Comparison of ENCODE assay signal across 8 mouse cellular contexts in the genomic region with DNA sequence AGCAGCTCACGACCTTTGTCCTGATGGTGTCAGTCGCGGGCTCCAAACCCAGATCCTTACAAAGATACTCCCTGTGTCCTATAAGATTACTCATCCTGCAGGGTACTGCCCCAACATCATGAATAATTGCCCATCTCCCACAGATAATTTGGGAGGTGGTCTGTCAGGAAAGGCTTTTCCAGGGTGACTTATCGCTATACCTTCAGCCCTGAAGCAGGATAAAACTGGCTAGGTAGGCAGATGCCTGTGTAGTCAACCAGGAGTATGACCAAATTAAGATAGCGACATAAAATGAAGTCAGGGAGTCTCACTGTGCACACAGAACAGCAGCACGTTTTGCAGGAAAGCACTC. TPM values are rescaled to one million over a fixed set of nuclear protein-coding genes. Genes with fewer than 3 reads are reported as not detected.
DNase-seq lines count a peak whose midpoint lies in the region; ATAC-seq lines count a peak whose summit lies in the region.

No protein-coding gene starts in this region.

- H3K9me3 ChIP-seq in kidney, embryonic 15.5 days (replicated peaks), result no peaks in the 10 kb centered on the region
- no peaks in the 10 kb centered on the region for H3K9me3 ChIP-seq in embryonic facial prominence, embryonic 10.5 days
- no peaks in the 10 kb centered on the region for H3K9me3 ChIP-seq in hindbrain, embryonic 16.5 days (ENCODE audit: control insufficient read depth, low read length)
- no peaks in the 10 kb centered on the region for H3K9me3 ChIP-seq in midbrain, embryonic 16.5 days (replicated peaks; ENCODE audit: control insufficient read depth, low read length, poor library complexity, severe bottlenecking)

- DNase-seq in kidney, adult 8-10 months, result no peak
- DNase-seq in embryonic facial prominence, embryonic 10.5 days (ENCODE audit: low spot score), result no peak
- no peak for DNase-seq in right cerebral cortex, postnatal 10 days (ENCODE audit: low spot score in 2 of 2)
- no peak for DNase-seq in left cerebral cortex, adult 8-10 months (ENCODE audit: low spot score in 2 of 2)

- peak overlapping the region; percentile 99 for H3K9ac ChIP-seq in kidney, embryonic 15.5 days
- H3K9ac ChIP-seq in hindbrain, embryonic 16.5 days (ENCODE audit: low read depth, low read length), result peak overlapping the region; percentile 99
- H3K9ac ChIP-seq in midbrain, embryonic 16.5 days (ENCODE audit: low read depth, low read length), result peak overlapping the region; percentile 99

- 14% methylated on average over 6 of the region's 6 CpGs for WGBS in kidney, embryonic 15.5 days
- WGBS in embryonic facial prominence, embryonic 10.5 days, result 18% methylated on average over 6 of the region's 6 CpGs
- 12% methylated on average over 6 of the region's 6 CpGs for WGBS in hindbrain, embryonic 16.5 days
- 11% methylated on average over 6 of the region's 6 CpGs for WGBS in midbrain, embryonic 16.5 days

- peak overlapping the region; percentile 98 for H3K4me3 ChIP-seq in kidney, embryonic 15.5 days (replicated peaks)
- peak overlapping the region; percentile 97 for H3K4me3 ChIP-seq in embryonic facial prominence, embryonic 10.5 days
- peak overlapping the region; percentile 93 for H3K4me3 ChIP-seq in hindbrain, embryonic 16.5 days (ENCODE audit: low read length)
- peak overlapping the region; percentile 81 for H3K4me3 ChIP-seq in midbrain, embryonic 16.5 days (ENCODE audit: low read depth, low read length)

- H3K4me2 ChIP-seq in kidney, embryonic 15.5 days, result peak overlapping the region; percentile 91
- peak overlapping the region; percentile 72 for H3K4me2 ChIP-seq in hindbrain, embryonic 16.5 days (ENCODE audit: low read length)
- peak overlapping the region; percentile 51 for H3K4me2 ChIP-seq in midbrain, embryonic 16.5 days (ENCODE audit: low read length)

- peaks cover 29% of the 10 kb centered on the region for H3K36me3 ChIP-seq in kidney, embryonic 15.5 days
- H3K36me3 ChIP-seq in embryonic facial prominence, embryonic 10.5 days (replicated peaks), result peaks cover 31% of the 10 kb centered on the region
- peaks cover 3% of the 10 kb centered on the region for H3K36me3 ChIP-seq in hindbrain, embryonic 16.5 days (ENCODE audit: control insufficient read depth, insufficient read depth, low read length)
- peaks cover 7% of the 10 kb centered on the region; the same call in 1 of the 2 replicates for H3K36me3 ChIP-seq in midbrain, embryonic 16.5 days (ENCODE audit: control insufficient read depth, insufficient read depth, low read length)

- ATAC-seq in kidney, embryonic 15.5 days (replicated peaks; ENCODE audit: low FRiP score), result peak; percentile 23; the same call in 1 of the 2 replicates
- no peak for ATAC-seq in hindbrain, embryonic 16.5 days
- ATAC-seq in midbrain, embryonic 16.5 days, result peak; percentile 41
- no peak for ATAC-seq in megakaryocyte progenitor cell, adult 5-6 weeks (replicated peaks; ENCODE audit: poor library complexity)

- peak overlapping the region; percentile 96 for H3K27ac ChIP-seq in kidney, embryonic 15.5 days
- H3K27ac ChIP-seq in embryonic facial prominence, embryonic 10.5 days (replicated peaks), result peak overlapping the region; percentile 96
- H3K27ac ChIP-seq in hindbrain, embryonic 16.5 days (ENCODE audit: low read depth, low read length), result peak overlapping the region; percentile 96
- peak overlapping the region; percentile 94 for H3K27ac ChIP-seq in midbrain, embryonic 16.5 days (ENCODE audit: low read length)

- H3K4me1 ChIP-seq in kidney, embryonic 15.5 days, result peaks cover 30% of the 10 kb centered on the region
- H3K4me1 ChIP-seq in embryonic facial prominence, embryonic 10.5 days, result peaks cover 22% of the 10 kb centered on the region
- H3K4me1 ChIP-seq in hindbrain, embryonic 16.5 days (ENCODE audit: control insufficient read depth, insufficient read depth, low read depth, low read length), result peaks cover 17% of the 10 kb centered on the region
- H3K4me1 ChIP-seq in midbrain, embryonic 16.5 days (ENCODE audit: control insufficient read depth, insufficient read depth, low read length), result peaks cover 22% of the 10 kb centered on the region

- H3K27me3 ChIP-seq in kidney, embryonic 15.5 days, result no peaks in the 10 kb centered on the region; the same call in 1 of the 2 replicates
- H3K27me3 ChIP-seq in embryonic facial prominence, embryonic 10.5 days (replicated peaks; ENCODE audit: low read depth, poor library complexity, severe bottlenecking), result 0 out of 2 replicates have a peak, but pooled peaks cover 8% of the 10 kb centered on the region
- H3K27me3 ChIP-seq in hindbrain, embryonic 16.5 days (replicated peaks; ENCODE audit: control insufficient read depth, insufficient read depth, low read length), result no peaks in the 10 kb centered on the region
- H3K27me3 ChIP-seq in midbrain, embryonic 16.5 days (ENCODE audit: control insufficient read depth, insufficient read depth, low read depth, low read length), result no peaks in the 10 kb centered on the region

RNA-seq across cellular contexts. Expression of gene Rnf187, which starts 0.3 kb away (rescaled TPM):
- polyA plus RNA-seq in kidney, embryonic 15.5 days (2015; fragmentation: Nextera tagmentation; extraction: Ambion mirVana), result 243 and 247 TPM in 2 replicates
- 255 and 258 TPM in 2 replicates for polyA plus RNA-seq in embryonic facial prominence, embryonic 10.5 days (2016; fragmentation: Nextera tagmentation; extraction: Ambion mirVana)
- polyA plus RNA-seq in hindbrain, embryonic 16.5 days (2015; fragmentation: Nextera tagmentation; extraction: Ambion mirVana), result 563 and 570 TPM in 2 replicates
- polyA plus RNA-seq in midbrain, embryonic 16.5 days (2015; fragmentation: Nextera tagmentation; extraction: Ambion mirVana), result 550 and 556 TPM in 2 replicates
- 65.8 and 66.4 TPM in 2 replicates for total RNA-seq in megakaryocyte progenitor cell, adult 5-6 weeks (2015)
- 70.6 and 83.6 TPM in 2 replicates for total RNA-seq in megakaryocyte progenitor cell, adult 5-6 weeks (2017)
- total RNA-seq in left cerebral cortex, adult 8-10 months (2022), result 100 to 1,000 TPM; 448 to 480 (median 462) TPM

RNA-seq across cellular contexts. Expression of gene Hist3h2ba, which starts 9.7 kb away (rescaled TPM):
- 81.6 and 82.0 TPM in 2 replicates for polyA plus RNA-seq in kidney, embryonic 15.5 days (2015; fragmentation: Nextera tagmentation; extraction: Ambion mirVana)
- polyA plus RNA-seq in embryonic facial prominence, embryonic 10.5 days (2016; fragmentation: Nextera tagmentation; extraction: Ambion mirVana), result 23.0 and 25.0 TPM in 2 replicates
- polyA plus RNA-seq in hindbrain, embryonic 16.5 days (2015; fragmentation: Nextera tagmentation; extraction: Ambion mirVana), result 249 and 250 TPM in 2 replicates
- polyA plus RNA-seq in midbrain, embryonic 16.5 days (2015; fragmentation: Nextera tagmentation; extraction: Ambion mirVana), result 345 and 399 TPM in 2 replicates
- total RNA-seq in megakaryocyte progenitor cell, adult 5-6 weeks (2015), result 1.6 and 1.9 TPM in 2 replicates
- 1.8 and 2.3 TPM in 2 replicates for total RNA-seq in megakaryocyte progenitor cell, adult 5-6 weeks (2017)
- total RNA-seq in left cerebral cortex, adult 8-10 months (2022), result 100 to 1,000 TPM in 3 of 4 experiments, 10 to 100 TPM in 1; 96.1 to 129 (median 115) TPM

RNA-seq across cellular contexts. Expression of gene Hist3h2a, which starts 15.4 kb away (rescaled TPM):
- 36.4 and 40.3 TPM in 2 replicates for polyA plus RNA-seq in kidney, embryonic 15.5 days (2015; fragmentation: Nextera tagmentation; extraction: Ambion mirVana)
- polyA plus RNA-seq in embryonic facial prominence, embryonic 10.5 days (2016; fragmentation: Nextera tagmentation; extraction: Ambion mirVana), result 17.8 and 19.0 TPM in 2 replicates
- polyA plus RNA-seq in hindbrain, embryonic 16.5 days (2015; fragmentation: Nextera tagmentation; extraction: Ambion mirVana), result 85.3 and 89.6 TPM in 2 replicates
- 107 and 115 TPM in 2 replicates for polyA plus RNA-seq in midbrain, embryonic 16.5 days (2015; fragmentation: Nextera tagmentation; extraction: Ambion mirVana)
- 19.4 and 20.2 TPM in 2 replicates for total RNA-seq in megakaryocyte progenitor cell, adult 5-6 weeks (2015)
- 223 and 238 TPM in 2 replicates for total RNA-seq in megakaryocyte progenitor cell, adult 5-6 weeks (2017)
- total RNA-seq in left cerebral cortex, adult 8-10 months (2022), result 10 to 100 TPM; 54.1 to 63.0 (median 57.1) TPM

RNA-seq across cellular contexts. Expression of gene Trim17, which starts 15.4 kb away (rescaled TPM):
- polyA plus RNA-seq in kidney, embryonic 15.5 days (2015; fragmentation: Nextera tagmentation; extraction: Ambion mirVana), result 0.58 and 0.71 TPM in 2 replicates
- 0.19 and 0.40 TPM in 2 replicates for polyA plus RNA-seq in embryonic facial prominence, embryonic 10.5 days (2016; fragmentation: Nextera tagmentation; extraction: Ambion mirVana)
- 1.1 and 1.8 TPM in 2 replicates for polyA plus RNA-seq in hindbrain, embryonic 16.5 days (2015; fragmentation: Nextera tagmentation; extraction: Ambion mirVana)
- 1.3 and 2.1 TPM in 2 replicates for polyA plus RNA-seq in midbrain, embryonic 16.5 days (2015; fragmentation: Nextera tagmentation; extraction: Ambion mirVana)
- 0.10 TPM in 1 of 2 replicates, not detected in the other for total RNA-seq in megakaryocyte progenitor cell, adult 5-6 weeks (2015)
- not detected in 2 replicates for total RNA-seq in megakaryocyte progenitor cell, adult 5-6 weeks (2017)
- 1 to 10 TPM; 3.7 to 5.0 (median 4.1) TPM for total RNA-seq in left cerebral cortex, adult 8-10 months (2022)

RNA-seq across cellular contexts. Expression of gene Btnl10, which starts 21.4 kb away (rescaled TPM):
- 0.10 and 0.30 TPM in 2 replicates for polyA plus RNA-seq in kidney, embryonic 15.5 days (2015; fragmentation: Nextera tagmentation; extraction: Ambion mirVana)
- not detected in 2 replicates for polyA plus RNA-seq in embryonic facial prominence, embryonic 10.5 days (2016; fragmentation: Nextera tagmentation; extraction: Ambion mirVana)
- polyA plus RNA-seq in hindbrain, embryonic 16.5 days (2015; fragmentation: Nextera tagmentation; extraction: Ambion mirVana), result not detected in 2 replicates
- polyA plus RNA-seq in midbrain, embryonic 16.5 days (2015; fragmentation: Nextera tagmentation; extraction: Ambion mirVana), result not detected in 2 replicates
- total RNA-seq in megakaryocyte progenitor cell, adult 5-6 weeks (2015), result 1.4 and 1.5 TPM in 2 replicates
- total RNA-seq in megakaryocyte progenitor cell, adult 5-6 weeks (2017), result 1.8 and 1.9 TPM in 2 replicates
- total RNA-seq in left cerebral cortex, adult 8-10 months (2022), result not detected

Comparison
In these comparisons a context has a peak if more than half of its experiments do, and no peak if none do; other contexts are left out.
1. ATAC-seq: peak in kidney, embryonic 15.5 days (single experiment) and midbrain, embryonic 16.5 days (single experiment); none in hindbrain, embryonic 16.5 days (single experiment) and megakaryocyte progenitor cell, adult 5-6 weeks (single experiment).
2. Peak in every context shown above with its lines, with median percentiles within 50 percentile points of each other: H3K27ac ChIP-seq, H3K4me2 ChIP-seq, H3K4me3 ChIP-seq and H3K9ac ChIP-seq.